Mouse (Mus musculus) C2C12 (cell line): ENCODE data around the gene Ppp2r2c.

Experiments
- CEBPB ChIP-seq: IDR thresholded peaks from one replicate; pipeline ENCODE4 v1.6.1; 2011; ENCODE audit warnings: low read depth, mild to moderate bottlenecking, control low read depth, moderate library complexity
- CTCF ChIP-seq: IDR thresholded peaks from one replicate; pipeline ENCODE4 v1.5.1; 2011; ENCODE audit not compliant: control insufficient read depth, insufficient read depth, insufficient read length
- FOSL1 ChIP-seq: IDR thresholded peaks from one replicate; pipeline ENCODE4 v1.8.0; 2011; ENCODE audit warnings: mild to moderate bottlenecking, low read length; ENCODE audit not compliant: poor library complexity, insufficient read depth, severe bottlenecking
- MAX ChIP-seq: IDR thresholded peaks from one replicate; pipeline ENCODE4 v1.6.1; 2011; ENCODE audit warnings: mild to moderate bottlenecking, control low read depth
- MYOD1 ChIP-seq: IDR thresholded peaks from one replicate; pipeline ENCODE4 v1.6.1; 2011; ENCODE audit warnings: low read depth; ENCODE audit not compliant: control insufficient read depth, insufficient read length
- MYOG ChIP-seq: IDR thresholded peaks from one replicate; pipeline ENCODE4 v1.6.1; 2011; ENCODE audit not compliant: control insufficient read depth, insufficient read length; ENCODE audit errors: extremely low read depth
- USF1 ChIP-seq: IDR thresholded peaks from one replicate; pipeline ENCODE4 v1.6.1; 2011; ENCODE audit warnings: low read depth, mild to moderate bottlenecking, control low read depth, moderate library complexity

DNA sequence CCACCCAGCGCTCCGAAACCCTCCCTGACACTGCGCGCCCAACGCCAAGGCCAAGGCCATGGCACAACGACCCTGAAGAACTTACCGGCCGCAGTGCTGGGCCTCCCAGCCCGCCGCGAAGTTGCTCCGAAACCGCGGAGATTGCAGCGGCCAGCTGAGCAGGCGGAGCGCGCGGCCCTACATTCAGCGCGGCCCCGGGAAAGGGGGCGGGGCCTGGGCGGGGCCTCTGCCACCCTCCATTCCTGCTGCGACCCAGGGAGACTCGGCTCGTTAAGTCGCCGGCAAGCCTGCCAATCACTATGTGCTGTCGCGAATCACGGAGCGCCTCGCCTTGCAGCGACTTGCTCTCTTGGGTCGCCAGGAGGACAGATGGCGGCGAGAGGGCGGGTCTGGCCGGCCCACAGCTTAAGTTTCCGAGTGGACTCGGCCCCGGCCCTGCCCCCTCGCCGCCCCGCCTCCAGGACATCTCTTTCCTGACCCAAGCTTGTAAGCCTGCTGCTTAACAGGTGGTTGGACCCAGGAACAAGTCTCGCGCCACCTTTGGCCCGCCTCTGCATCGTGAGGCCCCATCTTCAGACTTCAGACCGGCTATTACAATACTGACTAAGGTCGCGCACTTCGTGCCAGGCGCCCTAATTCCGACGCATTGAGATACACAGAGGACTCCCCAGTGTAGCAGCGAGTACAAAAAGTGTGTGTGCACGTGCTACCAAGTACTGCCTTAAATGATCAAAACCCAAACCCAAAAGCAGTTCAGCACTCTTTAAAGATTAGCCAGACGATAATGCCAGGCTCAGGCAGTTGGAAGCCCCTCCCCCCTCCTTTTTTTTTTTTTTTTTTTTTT, 120.7 kb downstream of the Ppp2r2c start, which contains the start of gene Wfs1:
- no peak for TF ChIP-seq CTCF
- TF ChIP-seq MAX, result no peak
- no peak for TF ChIP-seq MYOG
- no peak for TF ChIP-seq CEBPB
- TF ChIP-seq USF1, result no peak
- no peak for TF ChIP-seq MYOD1
- TF ChIP-seq FOSL1, result no peak
